19 mouse cellular contexts compared by ENCODE assay signal in genomic region chr5:88527657-88528056, GRCm38 (mm10). TPM values are rescaled to one million over a fixed set of nuclear protein-coding genes. Genes with fewer than 3 reads are reported as not detected.
"Had no signal": no experiment of that assay in that cellular context is flagged by ENCODE, and none has a peak within 500 bp of the region (broad histone marks: within the 10 kb centered on the region; RNA-seq: fewer than 3 reads in every experiment).

TSS of gene Jchain (minus strand) at chr5:88527891.

- H3K36me3 ChIP-seq: kidney, embryonic 15.5 days; liver, embryonic 13.5 days; neural tube, embryonic 12.5 days; stomach, embryonic 15.5 days had no signal

- H3K27me3 ChIP-seq: kidney, embryonic 15.5 days; liver, embryonic 13.5 days; neural tube, embryonic 12.5 days; stomach, embryonic 15.5 days had no signal

- H3K4me1 ChIP-seq: kidney, embryonic 15.5 days; liver, embryonic 13.5 days; neural tube, embryonic 12.5 days; stomach, embryonic 15.5 days had no signal

- DNase-seq: kidney, adult 8-10 months; kidney, postnatal 10 days; kidney, postnatal 4 days; layer of hippocampus, adult 9-11 months; layer of hippocampus, postnatal 36 days; liver, embryonic 13.5 days; lung, adult 2 months; lung, postnatal 14 days; lung, postnatal 4 days; midbrain, embryonic 14.5 days; retina, postnatal 1 day; right cerebral cortex, postnatal 25 days; thymus, postnatal 4 days had no signal

- H3K27ac ChIP-seq: kidney, embryonic 15.5 days; layer of hippocampus, adult 2 months; left cerebral cortex, adult 2 months; liver, embryonic 13.5 days; neural tube, embryonic 12.5 days; stomach, embryonic 15.5 days had no signal

- H3K4me3 ChIP-seq: kidney, embryonic 15.5 days; layer of hippocampus, adult 2 months; left cerebral cortex, adult 2 months; liver, embryonic 13.5 days; neural tube, embryonic 12.5 days; stomach, embryonic 15.5 days had no signal

- H3K9ac ChIP-seq: kidney, embryonic 15.5 days; liver, embryonic 13.5 days; neural tube, embryonic 12.5 days; stomach, embryonic 15.5 days had no signal

- H3K4me2 ChIP-seq: kidney, embryonic 15.5 days; liver, embryonic 13.5 days; midbrain, embryonic 11.5 days; neural tube, embryonic 12.5 days; stomach, embryonic 15.5 days had no signal

- H3K9me3 ChIP-seq: kidney, embryonic 15.5 days; liver, embryonic 13.5 days; neural tube, embryonic 12.5 days; stomach, embryonic 15.5 days had no signal

RNA-seq across cellular contexts. Expression of gene Jchain, which starts in this region (rescaled TPM):
- polyA plus RNA-seq: kidney, embryonic 15.5 days had no signal
